Mouse (Mus musculus) small intestine, adult 2 months (tissue): Measurements from ENCODE around the gene Prn.

ENCODE experiments used
- CTCF ChIP-seq: fragments of 200-500 bp; IDR thresholded peaks from 2 replicates; pipeline ENCODE4 v1.5.1; 2012; ENCODE audit warnings: low read depth, mild to moderate bottlenecking, control low read depth, inconsistent platforms, low read length, moderate library complexity, mixed read lengths; ENCODE audit not compliant: insufficient replicate concordance, insufficient read length; ENCODE audit errors: extremely low read depth
- POLR2A ChIP-seq: fragments of 200-500 bp; IDR thresholded peaks from 2 replicates; pipeline ENCODE4 v1.6.1; 2012; ENCODE audit warnings: low read depth, mild to moderate bottlenecking, control low read depth, inconsistent platforms, low read length, moderate library complexity

GRCm38 (mm10) chr2:131886503-131887160 is 23.1 kb upstream of the Prn start:
- no peak for TF ChIP-seq POLR2A
- no peak for TF ChIP-seq CTCF
